Mouse (Mus musculus): ENCODE data around the gene Epha5.

DNA sequence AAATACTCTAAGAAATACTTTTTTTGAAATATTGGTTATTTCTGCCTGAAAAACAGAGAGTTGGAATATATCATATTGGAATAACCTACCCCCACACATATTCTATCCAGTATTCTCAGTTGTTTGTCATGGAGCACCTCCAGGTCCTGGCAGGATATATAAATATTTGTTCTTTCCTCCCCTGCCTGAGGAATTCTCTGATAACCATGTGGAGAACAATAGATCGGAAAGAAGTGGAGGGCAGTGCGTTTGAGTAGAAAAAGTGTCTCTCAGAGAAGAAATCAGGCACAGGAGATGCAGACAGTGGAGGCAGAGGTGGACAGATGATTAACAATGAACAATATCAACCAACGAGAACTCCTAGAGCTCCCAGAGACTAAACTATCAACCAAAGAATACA lies 223.8 kb downstream of the Epha5 start:
- TF ChIP-seq CTCF (IDR thresholded peaks at IDR 0.05; ENCODE audit: extremely low read depth, insufficient read depth, low read length) (no peak), POLR2A (IDR thresholded peaks at IDR 0.05; ENCODE audit: extremely low read depth, insufficient read depth, low read length) (no peak)
